Mouse (Mus musculus): ENCODE measurements around the gene Gm8297. TPM values are rescaled to one million over a fixed set of nuclear protein-coding genes. Genes with fewer than 3 reads are reported as not detected.
"Not testable (repeated sequence)": the region's sequence is repeated elsewhere in the genome, so short reads cannot be mapped to it uniquely, and the experiment has no call there.

Gene Gm8297
- total RNA-seq (2017): not detected in 2 replicates

GRCm38 (mm10) chr14:4983635-4984034 lies at the start of gene Gm8297:
Gene Gm8297, plus strand, starts transcription at chr14:4983935.
- ATAC-seq (ENCODE audit: extremely low read depth, insufficient number of reproducible peaks, low FRiP score, poor library complexity, severe bottlenecking): not testable (repeated sequence)

- ATAC-seq (ENCODE audit: extremely low read depth, insufficient number of reproducible peaks, low FRiP score, poor library complexity, severe bottlenecking): not testable (repeated sequence)
Observed at GRCm38 (mm10) chr14:5015591-5015990, 31.9 kb downstream of the Gm8297 start, which contains the start of gene Gm3298. Gene Gm3298, plus strand, starts transcription at chr14:5015891.

Other genes starting within 250 kb of the Gm8297 start
- gene Gm9602, start 207.6 kb upstream of the Gm8297 start, total RNA-seq (2017): not detected in 2 replicates
- not detected in 2 replicates for gene Gm3269, start 145.8 kb upstream of the Gm8297 start, total RNA-seq (2017)
- not detected in 2 replicates for gene Gm3264, start 128.4 kb upstream of the Gm8297 start, total RNA-seq (2017)
- not detected in 2 replicates for gene Gm3278, start 91.5 kb upstream of the Gm8297 start, total RNA-seq (2017)
- not detected in 2 replicates for gene Gm3298, start 32.0 kb downstream of the Gm8297 start, total RNA-seq (2017)
- not detected in 2 replicates for gene 4930555G01Rik, start 66.7 kb downstream of the Gm8297 start, total RNA-seq (2017)
- gene Gm8281, start 87.1 kb downstream of the Gm8297 start, total RNA-seq (2017): 1.0 TPM in 1 of 2 replicates, not detected in the other
- 0.58 TPM in 1 of 2 replicates, not detected in the other for gene Gm8279, start 147.6 kb downstream of the Gm8297 start, total RNA-seq (2017)
- not detected in 2 replicates for gene Gm3317, start 180.6 kb downstream of the Gm8297 start, total RNA-seq (2017)
- not detected in 2 replicates for gene Gm8271, start 201.9 kb downstream of the Gm8297 start, total RNA-seq (2017)

Measured in neutrophil, adult 5-6 weeks (primary cell).